In genomic region chr3:146022232-146022631, GRCm38 (mm10) we compare ENCODE assay signal across 21 mouse cellular contexts. TPM values are rescaled to one million over a fixed set of nuclear protein-coding genes. Genes with fewer than 3 reads are reported as not detected.
DNase-seq lines count a peak whose midpoint lies in the region; ATAC-seq lines count a peak whose summit lies in the region.
"Had no signal": no experiment of that assay in that cellular context is flagged by ENCODE, and none has a peak within 500 bp of the region (broad histone marks: within the 10 kb centered on the region; RNA-seq: fewer than 3 reads in every experiment).

No protein-coding gene starts in this region.

- no peaks in the 10 kb centered on the region for H3K27me3 ChIP-seq in forebrain, embryonic 11.5 days (ENCODE audit: control insufficient read depth, insufficient read depth, low read length)
- no peaks in the 10 kb centered on the region for H3K27me3 ChIP-seq in forebrain, embryonic 16.5 days (replicated peaks; ENCODE audit: control insufficient read depth, insufficient read depth, low read length)
- no peaks in the 10 kb centered on the region for H3K27me3 ChIP-seq in heart, embryonic 10.5 days (ENCODE audit: insufficient read depth, poor library complexity, severe bottlenecking)
- no peaks in the 10 kb centered on the region for H3K27me3 ChIP-seq in heart, embryonic 11.5 days (ENCODE audit: control insufficient read depth, insufficient read depth, low read length)
- H3K27me3 ChIP-seq: CH12.LX, Patski had no signal

- H3K4me1 ChIP-seq in forebrain, embryonic 11.5 days (replicated peaks; ENCODE audit: control insufficient read depth, insufficient read depth, low read length), result 0 out of 2 replicates have a peak, but pooled peaks cover 5% of the 10 kb centered on the region
- 0 out of 2 replicates have a peak, but pooled peaks cover 2% of the 10 kb centered on the region for H3K4me1 ChIP-seq in forebrain, embryonic 16.5 days (replicated peaks; ENCODE audit: control insufficient read depth, insufficient read depth, low read length)
- peaks cover 7% of the 10 kb centered on the region for H3K4me1 ChIP-seq in heart, embryonic 10.5 days
- peaks cover 4% of the 10 kb centered on the region; the same call in 1 of the 2 replicates for H3K4me1 ChIP-seq in heart, embryonic 11.5 days (ENCODE audit: control insufficient read depth, insufficient read depth, low read length)

- no peaks in the 10 kb centered on the region for H3K36me3 ChIP-seq in forebrain, embryonic 11.5 days (ENCODE audit: control insufficient read depth, insufficient read depth, low read length)
- no peaks in the 10 kb centered on the region for H3K36me3 ChIP-seq in forebrain, embryonic 16.5 days (ENCODE audit: control insufficient read depth, insufficient read depth)
- H3K36me3 ChIP-seq in heart, embryonic 10.5 days, result peaks cover 48% of the 10 kb centered on the region
- peaks cover 14% of the 10 kb centered on the region; the same call in 1 of the 2 replicates for H3K36me3 ChIP-seq in heart, embryonic 11.5 days (ENCODE audit: control insufficient read depth, insufficient read depth, low read length)
- H3K36me3 ChIP-seq: G1E had no signal

- no peak overlapping the region for H3K9ac ChIP-seq in forebrain, embryonic 11.5 days (ENCODE audit: low read length)
- no peak overlapping the region for H3K9ac ChIP-seq in forebrain, embryonic 16.5 days (replicated peaks; ENCODE audit: low read depth, low read length)
- no peak overlapping the region for H3K9ac ChIP-seq in heart, embryonic 11.5 days (ENCODE audit: low read depth, low read length)

- peak; percentile 21 for DNase-seq in forebrain, embryonic 11.5 days (ENCODE audit: low spot score)
- peak; percentile 62 for DNase-seq in heart, adult 11 months
- no peak for DNase-seq in heart, adult 8-10 months (ENCODE audit: low spot score)
- DNase-seq in heart, embryonic 10.5 days (ENCODE audit: low spot score), result peak; percentile 57
- DNase-seq: adrenal gland, adult 2 months; adrenal gland, adult 8-10 months; adrenal gland, postnatal 10 days; adrenal gland, postnatal 14 days; adrenal gland, postnatal 25 days; adrenal gland, postnatal 36 days; B cell, adult 2 months; cerebellum, adult 11 months; cerebellum, adult 11-12 months; cerebellum, adult 18-20 months had no signal

- WGBS in forebrain, embryonic 11.5 days, result 95% methylated on average over 9 of the region's 9 CpGs
- WGBS in forebrain, embryonic 16.5 days, result 94% methylated on average over 9 of the region's 9 CpGs
- WGBS in heart, embryonic 10.5 days, result 92% methylated on average over 9 of the region's 9 CpGs
- WGBS in heart, embryonic 11.5 days (ENCODE audit: insufficient replicate concordance), result 89% methylated on average over 9 of the region's 9 CpGs

- no peak overlapping the region for H3K4me3 ChIP-seq in forebrain, embryonic 11.5 days (ENCODE audit: low read depth, low read length)
- H3K4me3 ChIP-seq in forebrain, embryonic 16.5 days (replicated peaks; ENCODE audit: low read length), result no peak overlapping the region
- H3K4me3 ChIP-seq in heart, embryonic 10.5 days, result no peak overlapping the region
- H3K4me3 ChIP-seq in heart, embryonic 11.5 days (ENCODE audit: low read depth, low read length), result no peak overlapping the region

- no peaks in the 10 kb centered on the region for H3K9me3 ChIP-seq in forebrain, embryonic 11.5 days (ENCODE audit: control insufficient read depth, low read length)
- no peaks in the 10 kb centered on the region for H3K9me3 ChIP-seq in forebrain, embryonic 16.5 days (ENCODE audit: control insufficient read depth, low read length)
- H3K9me3 ChIP-seq in heart, embryonic 10.5 days, result no peaks in the 10 kb centered on the region
- H3K9me3 ChIP-seq in heart, embryonic 11.5 days (replicated peaks; ENCODE audit: control insufficient read depth, low read length), result no peaks in the 10 kb centered on the region

- ATAC-seq in forebrain, embryonic 11.5 days (replicated peaks; ENCODE audit: low FRiP score), result no peak
- no peak for ATAC-seq in forebrain, embryonic 16.5 days
- no peak for ATAC-seq in heart, embryonic 11.5 days (replicated peaks; ENCODE audit: insufficient number of reproducible peaks, low FRiP score, low TSS enrichment)
- ATAC-seq: activated CD4-positive, CD25-positive, alpha-beta regulatory T cell, adult 4 months; CD4-positive, CD25-positive, alpha-beta regulatory T cell, adult 4 months; Patski had no signal

- H3K27ac ChIP-seq in forebrain, embryonic 11.5 days (ENCODE audit: low read depth, low read length), result no peak overlapping the region
- H3K27ac ChIP-seq in forebrain, embryonic 16.5 days (ENCODE audit: low read length), result no peak overlapping the region
- H3K27ac ChIP-seq in heart, embryonic 10.5 days, result no peak overlapping the region
- no peak overlapping the region for H3K27ac ChIP-seq in heart, embryonic 11.5 days (ENCODE audit: low read depth, low read length)

- H3K4me2 ChIP-seq in forebrain, embryonic 11.5 days (ENCODE audit: low read depth, low read length, severe bottlenecking), result no peak overlapping the region
- no peak overlapping the region for H3K4me2 ChIP-seq in forebrain, embryonic 16.5 days (ENCODE audit: low read length)
- H3K4me2 ChIP-seq in heart, embryonic 11.5 days, result no peak overlapping the region

RNA-seq across cellular contexts. Expression of gene Syde2, which starts 34.6 kb away (rescaled TPM):
- polyA plus RNA-seq in forebrain, embryonic 11.5 days (2014; fragmentation: Nextera tagmentation; extraction: Ambion mirVana), result 1.6 and 2.0 TPM in 2 replicates
- polyA plus RNA-seq in forebrain, embryonic 16.5 days (2015; fragmentation: Nextera tagmentation; extraction: Ambion mirVana), result 0.61 and 0.82 TPM in 2 replicates
- total RNA-seq in heart, adult 8-10 months (2022), result 10 to 100 TPM; 16.7 to 21.8 (median 19.0) TPM
- 3.1 and 3.4 TPM in 2 replicates for polyA plus RNA-seq in heart, embryonic 10.5 days (2016; fragmentation: Nextera tagmentation; extraction: Ambion mirVana)
- 5.3 and 5.8 TPM in 2 replicates for polyA plus RNA-seq in heart, embryonic 11.5 days (2014; fragmentation: Nextera tagmentation; extraction: Ambion mirVana)
- polyA plus RNA-seq: activated CD4-positive, CD25-positive, alpha-beta regulatory T cell, adult 4 months; CD4-positive, CD25-positive, alpha-beta regulatory T cell, adult 4 months had no signal
